Mouse (Mus musculus) hindbrain, postnatal 0 days (tissue): ENCODE measurements at regions not wholly inside any gene's neighbourhood (a gene's known extent, or its start where the extent isn't known, plus 50 kb on each side); places are given as distances from the start of the nearest gene placed in this dataset.

Experiments used
- ATAC-seq: fragments of 200-750 bp; cut with Nextera tagmentation; 2 replicates; pipeline ENCODE4 v1.8.0; 2017; ENCODE audit warnings: mild to moderate bottlenecking, moderate TSS enrichment, moderate library complexity
- DNase-seq: peaks from one replicate; pipeline ENCODE4 v3.0.0-alpha.2; 2015; ENCODE audit warnings: low spot score
- H3K27ac ChIP-seq: fragments of 300-500 bp; sonication (generic); 2 replicates; pipeline ENCODE4 v1.5.1; 2014; ENCODE audit warnings: mild to moderate bottlenecking
- H3K27me3 ChIP-seq: fragments of 300-500 bp; sonication (generic); 2 replicates; pipeline ENCODE4 v1.6.1; 2014; ENCODE audit warnings: low read length, mixed read lengths; ENCODE audit not compliant: insufficient read depth
- H3K36me3 ChIP-seq: fragments of 300-500 bp; sonication (generic); 2 replicates; pipeline ENCODE4 v1.6.1; 2014; ENCODE audit warnings: low read length, mixed read lengths; ENCODE audit not compliant: insufficient read depth
- H3K4me1 ChIP-seq: fragments of 300-500 bp; sonication (generic); 2 replicates; pipeline ENCODE4 v1.6.1; 2014; ENCODE audit warnings: antibody characterized with exemption, low read length, mixed read lengths; ENCODE audit not compliant: insufficient read depth
- H3K4me2 ChIP-seq: fragments of 300-500 bp; sonication (generic); 2 replicates; pipeline ENCODE4 v1.6.1; 2014; ENCODE audit warnings: low read depth, mild to moderate bottlenecking, low read length, moderate library complexity, mixed read lengths
- H3K4me3 ChIP-seq: fragments of 300-500 bp; sonication (generic); 2 replicates; pipeline ENCODE4 v1.5.1; 2014; ENCODE audit warnings: low read length
- H3K9ac ChIP-seq: fragments of 300-500 bp; sonication (generic); replicated peaks from 2 replicates; pipeline ENCODE4 v1.6.1; 2014; ENCODE audit warnings: mild to moderate bottlenecking, low read length, moderate library complexity, mixed read lengths
- H3K9me3 ChIP-seq: fragments of 300-500 bp; sonication (generic); 2 replicates; pipeline ENCODE4 v1.6.1; 2016; ENCODE audit warnings: low read length, mixed read lengths
- CTCF ChIP-seq: IDR thresholded peaks from 2 replicates; pipeline ENCODE4 v1.5.1; 2016; ENCODE audit warnings: antibody characterized with exemption, control low read depth, low read depth
- WGBS: fragments of 180-500 bp; shearing (Covaris S2); extraction: QIAGEN DNeasy Blood & Tissue Kit; methylation state at CpG from one replicate; pipeline ENCODE4 v1.1.7; 2014; 5-methylcytosine and 5-hydroxymethylcytosine counted together

DNA sequence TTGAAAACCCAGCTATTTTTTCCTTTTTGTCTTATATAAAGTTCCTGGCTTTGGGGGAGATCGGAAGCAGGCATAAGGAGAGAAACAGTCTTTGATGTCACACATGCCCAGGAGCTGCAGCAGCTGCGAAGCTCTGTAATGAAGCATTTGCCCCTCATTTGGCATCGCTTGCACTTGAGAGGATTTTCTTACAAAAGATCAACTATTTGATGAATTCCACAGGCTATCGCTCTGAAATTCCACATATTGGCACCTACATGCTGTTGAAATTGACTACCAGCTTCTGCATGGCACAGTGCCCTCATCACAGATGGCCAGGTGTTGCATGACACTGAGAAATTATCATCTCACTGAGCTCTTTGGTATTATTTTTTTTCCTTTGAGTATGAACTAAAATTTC lies 220.1 kb upstream of the Robo1 start:
- no peak for TF ChIP-seq CTCF
- H3K36me3 ChIP-seq = no peaks in the 10 kb centered on the region
- H3K4me3 ChIP-seq = no peak overlapping the region
- H3K27ac ChIP-seq = no peak overlapping the region
- H3K27me3 ChIP-seq = no peaks in the 10 kb centered on the region
- 41% methylated on average over 4 of the region's 4 CpGs for WGBS
- no peaks in the 10 kb centered on the region for H3K9me3 ChIP-seq
- DNase-seq = peak; percentile 58
- H3K4me2 ChIP-seq = no peak overlapping the region
- no peak for ATAC-seq
- H3K4me1 ChIP-seq = peaks cover 4% of the 10 kb centered on the region; the same call in 1 of the 2 replicates
- H3K9ac ChIP-seq = no peak overlapping the region

GRCm38 (mm10) chr16:72088916-72089315 lies 219.2 kb upstream of the Robo1 start:
- ATAC-seq = peak; percentile 66
- Histone ChIP-seq H3K4me2 (no peak overlapping the region), H3K27ac (no peak overlapping the region)

More at GRCm38 (mm10) chr16:72088916-72089315, 219.2 kb upstream of the Robo1 start:
- no peak for TF ChIP-seq CTCF
- WGBS = 40% methylated on average over 6 of the region's 6 CpGs
- H3K4me1 ChIP-seq = peaks cover 4% of the 10 kb centered on the region; the same call in 1 of the 2 replicates
- H3K27me3 ChIP-seq = no peaks in the 10 kb centered on the region
- DNase-seq = peak; percentile 74
- no peaks in the 10 kb centered on the region for H3K9me3 ChIP-seq
- H3K9ac ChIP-seq = no peak overlapping the region
- no peak overlapping the region for H3K4me3 ChIP-seq
- H3K36me3 ChIP-seq = no peaks in the 10 kb centered on the region
